ENCODE assay signal across 8 mouse cellular contexts in the genomic region with DNA sequence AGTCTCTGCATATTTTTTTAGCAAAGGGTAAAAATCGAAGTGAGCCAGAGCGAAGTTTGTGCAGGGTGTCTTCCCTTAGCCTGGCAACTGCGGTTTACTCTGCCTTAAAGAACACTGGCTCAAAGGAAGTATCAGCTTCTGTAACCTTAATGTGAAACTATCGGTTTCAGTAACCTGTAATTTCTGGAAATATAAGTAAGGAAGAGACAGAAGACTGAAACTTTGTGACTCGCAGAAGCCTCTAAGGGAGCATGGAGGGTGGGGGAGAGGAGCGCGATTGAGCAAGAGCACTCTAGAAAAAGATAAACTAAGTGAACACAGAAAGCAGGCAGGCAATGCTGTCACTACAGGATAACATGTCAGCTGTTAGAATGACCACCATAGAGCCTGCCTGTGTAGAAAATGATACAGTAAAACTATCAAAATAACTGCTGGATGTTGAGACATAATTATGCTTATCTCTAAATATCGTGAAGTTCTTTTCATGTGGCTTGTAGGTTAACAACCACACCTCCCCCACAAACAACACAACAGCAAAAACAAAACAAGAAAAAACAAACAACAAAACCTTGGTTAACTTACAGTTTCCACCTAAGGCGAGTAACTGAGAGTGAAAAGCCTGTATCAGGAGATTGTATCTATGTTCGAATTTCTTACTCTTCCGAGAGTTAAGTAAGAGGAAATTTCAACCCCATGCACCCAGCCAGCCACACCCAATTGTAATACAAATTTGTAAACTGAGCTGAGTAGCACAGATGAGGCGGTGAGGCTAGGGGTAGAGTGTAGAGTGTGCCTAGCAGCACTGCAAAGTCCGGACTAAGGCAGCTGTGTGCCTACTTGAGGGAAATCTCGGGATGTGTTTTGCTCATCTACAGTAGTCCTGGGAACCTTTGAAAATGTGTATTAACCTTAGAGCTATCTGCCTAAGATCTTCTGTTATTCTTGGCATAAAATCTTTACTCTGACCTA. TPM values are rescaled to one million over a fixed set of nuclear protein-coding genes. Genes with fewer than 3 reads are reported as not detected.
DNase-seq lines count a peak whose midpoint lies in the region; ATAC-seq lines count a peak whose summit lies in the region.

No protein-coding gene starts in this region.

- no peaks in the 10 kb centered on the region for H3K9me3 ChIP-seq in heart, embryonic 10.5 days
- no peaks in the 10 kb centered on the region for H3K9me3 ChIP-seq in forebrain, embryonic 16.5 days (ENCODE audit: control insufficient read depth, low read length)
- H3K9me3 ChIP-seq in limb, embryonic 11.5 days (ENCODE audit: control insufficient read depth, low read length) = no peaks in the 10 kb centered on the region
- no peaks in the 10 kb centered on the region for H3K9me3 ChIP-seq in midbrain, embryonic 13.5 days

- 18% methylated on average over 14 of the region's 14 CpGs for WGBS in heart, embryonic 10.5 days
- 24% methylated on average over 14 of the region's 14 CpGs for WGBS in forebrain, embryonic 16.5 days
- 29% methylated on average over 14 of the region's 14 CpGs for WGBS in limb, embryonic 11.5 days
- WGBS in midbrain, embryonic 13.5 days = 24% methylated on average over 14 of the region's 14 CpGs

- H3K9ac ChIP-seq in forebrain, embryonic 16.5 days (replicated peaks; ENCODE audit: low read depth, low read length) = peak overlapping the region; percentile 66
- peak overlapping the region; percentile 23 for H3K9ac ChIP-seq in limb, embryonic 11.5 days (ENCODE audit: low read length)
- peak overlapping the region; percentile 68 for H3K9ac ChIP-seq in midbrain, embryonic 13.5 days (replicated peaks)

- peak overlapping the region; percentile 84 for H3K4me2 ChIP-seq in forebrain, embryonic 16.5 days (ENCODE audit: low read length)
- peak overlapping the region; percentile 44 for H3K4me2 ChIP-seq in limb, embryonic 11.5 days (ENCODE audit: low read depth, severe bottlenecking)
- peak overlapping the region; percentile 68 for H3K4me2 ChIP-seq in midbrain, embryonic 13.5 days (replicated peaks)

- no peak for DNase-seq in heart, embryonic 10.5 days (ENCODE audit: low spot score)
- no peak for DNase-seq in heart, postnatal 25 days (ENCODE audit: low spot score)
- DNase-seq in R1 (ENCODE audit: low read depth, low spot score) = peak; percentile 46
- DNase-seq in limb, embryonic 11.5 days (ENCODE audit: low spot score) = no peak
- no peak for DNase-seq in ovary, postnatal 10 days (ENCODE audit: low spot score)
- no peak for DNase-seq in thymus, postnatal 14 days

- peak overlapping the region; percentile 67 for H3K4me3 ChIP-seq in heart, embryonic 10.5 days
- peak overlapping the region; percentile 57 for H3K4me3 ChIP-seq in forebrain, embryonic 16.5 days (replicated peaks; ENCODE audit: low read length)
- H3K4me3 ChIP-seq in limb, embryonic 11.5 days (ENCODE audit: low read depth, low read length) = peak overlapping the region; percentile 25
- peak overlapping the region; percentile 53 for H3K4me3 ChIP-seq in midbrain, embryonic 13.5 days (replicated peaks)

- H3K4me1 ChIP-seq in heart, embryonic 10.5 days = peaks cover 16% of the 10 kb centered on the region
- peaks cover 5% of the 10 kb centered on the region; the same call in 1 of the 2 replicates for H3K4me1 ChIP-seq in forebrain, embryonic 16.5 days (replicated peaks; ENCODE audit: control insufficient read depth, insufficient read depth, low read length)
- no peaks in the 10 kb centered on the region for H3K4me1 ChIP-seq in limb, embryonic 11.5 days (ENCODE audit: control insufficient read depth, insufficient read depth, low read length)
- H3K4me1 ChIP-seq in midbrain, embryonic 13.5 days (replicated peaks) = peaks cover 15% of the 10 kb centered on the region

- peak overlapping the region; percentile 91 for H3K27ac ChIP-seq in heart, embryonic 10.5 days
- peak overlapping the region; percentile 45 for H3K27ac ChIP-seq in forebrain, embryonic 16.5 days (ENCODE audit: low read length)
- H3K27ac ChIP-seq in limb, embryonic 11.5 days (replicated peaks; ENCODE audit: low read depth, low read length) = peak overlapping the region; percentile 6; the same call in 1 of the 2 replicates
- H3K27ac ChIP-seq in midbrain, embryonic 13.5 days = peak overlapping the region; percentile 63

- H3K36me3 ChIP-seq in heart, embryonic 10.5 days = 0 out of 2 replicates have a peak, but pooled peaks cover 3% of the 10 kb centered on the region
- H3K36me3 ChIP-seq in forebrain, embryonic 16.5 days (ENCODE audit: control insufficient read depth, insufficient read depth) = no peaks in the 10 kb centered on the region
- H3K36me3 ChIP-seq in limb, embryonic 11.5 days (ENCODE audit: control insufficient read depth, insufficient read depth, low read length) = no peaks in the 10 kb centered on the region
- no peaks in the 10 kb centered on the region for H3K36me3 ChIP-seq in midbrain, embryonic 13.5 days

- intact Hi-C loops in heart, postnatal 25 days (cut with DNase I) = no loop called here

- H3K27me3 ChIP-seq in heart, embryonic 10.5 days (ENCODE audit: insufficient read depth, poor library complexity, severe bottlenecking) = no peaks in the 10 kb centered on the region
- H3K27me3 ChIP-seq in forebrain, embryonic 16.5 days (replicated peaks; ENCODE audit: control insufficient read depth, insufficient read depth, low read length) = no peaks in the 10 kb centered on the region
- no peaks in the 10 kb centered on the region for H3K27me3 ChIP-seq in limb, embryonic 11.5 days (ENCODE audit: control insufficient read depth, insufficient read depth, low read length)
- H3K27me3 ChIP-seq in midbrain, embryonic 13.5 days = no peaks in the 10 kb centered on the region

- peak; percentile 34; the same call in 1 of the 2 replicates for ATAC-seq in forebrain, embryonic 16.5 days
- ATAC-seq in limb, embryonic 11.5 days (ENCODE audit: insufficient number of reproducible peaks, low FRiP score, low TSS enrichment, low read depth) = no peak
- peak; percentile 51; the same call in 1 of the 2 replicates for ATAC-seq in midbrain, embryonic 13.5 days

RNA-seq across cellular contexts. Expression of gene Nqo2, which starts 0.9 kb away (rescaled TPM):
- polyA plus RNA-seq in heart, embryonic 10.5 days (2016; fragmentation: Nextera tagmentation; extraction: Ambion mirVana) = 30.3 and 31.4 TPM in 2 replicates
- total RNA-seq in heart, postnatal 25 days (2021) = 10 to 100 TPM; 38.6 to 38.9 TPM
- 6.7 and 7.0 TPM in 2 replicates for polyA plus RNA-seq in forebrain, embryonic 16.5 days (2015; fragmentation: Nextera tagmentation; extraction: Ambion mirVana)
- polyA plus RNA-seq in limb, embryonic 11.5 days (2014; fragmentation: Nextera tagmentation; extraction: Ambion mirVana) = 18.7 and 19.8 TPM in 2 replicates
- 8.4 and 9.7 TPM in 2 replicates for polyA plus RNA-seq in midbrain, embryonic 13.5 days (2015; fragmentation: Nextera tagmentation; extraction: Ambion mirVana)

RNA-seq across cellular contexts. Expression of gene Ripk1, which starts 36.8 kb away (rescaled TPM):
- polyA plus RNA-seq in heart, embryonic 10.5 days (2016; fragmentation: Nextera tagmentation; extraction: Ambion mirVana) = 8.3 and 13.4 TPM in 2 replicates
- 1 to 10 TPM; 7.9 to 8.2 TPM for total RNA-seq in heart, postnatal 25 days (2021)
- polyA plus RNA-seq in forebrain, embryonic 16.5 days (2015; fragmentation: Nextera tagmentation; extraction: Ambion mirVana) = 5.9 and 7.3 TPM in 2 replicates
- 11.0 and 12.1 TPM in 2 replicates for polyA plus RNA-seq in limb, embryonic 11.5 days (2014; fragmentation: Nextera tagmentation; extraction: Ambion mirVana)
- 5.3 and 6.4 TPM in 2 replicates for polyA plus RNA-seq in midbrain, embryonic 13.5 days (2015; fragmentation: Nextera tagmentation; extraction: Ambion mirVana)

RNA-seq across cellular contexts. Expression of gene Serpinb6a, which starts 37.3 kb away (rescaled TPM):
- 38.1 and 42.1 TPM in 2 replicates for polyA plus RNA-seq in heart, embryonic 10.5 days (2016; fragmentation: Nextera tagmentation; extraction: Ambion mirVana)
- 100 to 1,000 TPM in 1 of 2 experiments, 10 to 100 TPM in 1; 88.4 to 110 TPM for total RNA-seq in heart, postnatal 25 days (2021)
- 36.3 and 37.5 TPM in 2 replicates for polyA plus RNA-seq in forebrain, embryonic 16.5 days (2015; fragmentation: Nextera tagmentation; extraction: Ambion mirVana)
- 41.8 and 43.1 TPM in 2 replicates for polyA plus RNA-seq in limb, embryonic 11.5 days (2014; fragmentation: Nextera tagmentation; extraction: Ambion mirVana)
- polyA plus RNA-seq in midbrain, embryonic 13.5 days (2015; fragmentation: Nextera tagmentation; extraction: Ambion mirVana) = 29.5 and 31.1 TPM in 2 replicates

RNA-seq across cellular contexts. Expression of gene Serpinb6c, which starts 59.8 kb away (rescaled TPM):
- not detected in 2 replicates for polyA plus RNA-seq in heart, embryonic 10.5 days (2016; fragmentation: Nextera tagmentation; extraction: Ambion mirVana)
- total RNA-seq in heart, postnatal 25 days (2021) = not detected
- 0.15 and 0.36 TPM in 2 replicates for polyA plus RNA-seq in forebrain, embryonic 16.5 days (2015; fragmentation: Nextera tagmentation; extraction: Ambion mirVana)
- polyA plus RNA-seq in limb, embryonic 11.5 days (2014; fragmentation: Nextera tagmentation; extraction: Ambion mirVana) = 0.28 and 0.84 TPM in 2 replicates
- polyA plus RNA-seq in midbrain, embryonic 13.5 days (2015; fragmentation: Nextera tagmentation; extraction: Ambion mirVana) = not detected in 2 replicates

Comparison
In these comparisons a context has a peak if more than half of its experiments do, and no peak if none do; other contexts are left out.
1. H3K27ac ChIP-seq: peak in every context shown above with its lines; median percentile 91 in heart, embryonic 10.5 days; 63 in midbrain, embryonic 13.5 days; 45 in forebrain, embryonic 16.5 days; 6 in limb, embryonic 11.5 days.